In genomic region chr5:138280425-138280768, GRCm38 (mm10) we compare ENCODE assay signal across 8 mouse cellular contexts. TPM values are rescaled to one million over a fixed set of nuclear protein-coding genes. Genes with fewer than 3 reads are reported as not detected.
DNase-seq lines count a peak whose midpoint lies in the region; ATAC-seq and TF ChIP-seq lines count a peak whose summit lies in the region.

No protein-coding gene starts in this region.

- H3K27me3 ChIP-seq in cerebellum, adult 2 months (ENCODE audit: control insufficient read depth, insufficient read depth, low read length) = no peaks in the 10 kb centered on the region
- H3K27me3 ChIP-seq in lung, postnatal 0 days (replicated peaks; ENCODE audit: insufficient read depth, low read length) = no peaks in the 10 kb centered on the region
- peaks cover 4% of the 10 kb centered on the region; the same call in 1 of the 2 replicates for H3K27me3 ChIP-seq in limb, embryonic 13.5 days
- no peaks in the 10 kb centered on the region for H3K27me3 ChIP-seq in stomach, embryonic 14.5 days (ENCODE audit: control insufficient read depth, insufficient read depth, low read length)

- no peak for TF ChIP-seq POLR2A in cerebellum, adult 2 months (IDR thresholded peaks at IDR 0.05; ENCODE audit: borderline replicate concordance, insufficient read depth, low read length)

- no peaks in the 10 kb centered on the region for H3K36me3 ChIP-seq in lung, postnatal 0 days (ENCODE audit: insufficient read depth, low read length)
- H3K36me3 ChIP-seq in limb, embryonic 13.5 days = peaks cover 28% of the 10 kb centered on the region
- H3K36me3 ChIP-seq in stomach, embryonic 14.5 days (ENCODE audit: control insufficient read depth, insufficient read depth, low read length) = no peaks in the 10 kb centered on the region

- H3K9ac ChIP-seq in lung, postnatal 0 days (replicated peaks; ENCODE audit: low read depth) = no peak overlapping the region
- no peak overlapping the region for H3K9ac ChIP-seq in limb, embryonic 13.5 days
- H3K9ac ChIP-seq in stomach, embryonic 14.5 days (replicated peaks; ENCODE audit: low read depth, low read length) = no peak overlapping the region

- no peak for DNase-seq in cerebellum, adult 2 months
- DNase-seq in cerebellum, postnatal 4 days (ENCODE audit: low spot score in 2 of 2) = no peak
- DNase-seq in lung, postnatal 0 days (ENCODE audit: low spot score) = no peak
- no peak for DNase-seq in lung, postnatal 25 days (ENCODE audit: low spot score)
- DNase-seq in right cerebral cortex, adult 2 months (ENCODE audit: low spot score in 2 of 2) = no peak

- 23% methylated on average over 26 of the region's 26 CpGs for WGBS in cerebellum, adult 2 months
- WGBS in lung, postnatal 0 days = 18% methylated on average over 26 of the region's 26 CpGs
- WGBS in limb, embryonic 13.5 days = 28% methylated on average over 26 of the region's 26 CpGs
- WGBS in stomach, embryonic 14.5 days = 27% methylated on average over 26 of the region's 26 CpGs

- TF ChIP-seq EP300 in lung, postnatal 0 days (IDR thresholded peaks at IDR 0.05) = no peak

- H3K9me3 ChIP-seq in lung, postnatal 0 days (ENCODE audit: low read length) = no peaks in the 10 kb centered on the region
- H3K9me3 ChIP-seq in limb, embryonic 13.5 days = peaks cover 6% of the 10 kb centered on the region; the same call in 1 of the 2 replicates
- H3K9me3 ChIP-seq in stomach, embryonic 14.5 days (ENCODE audit: control insufficient read depth, low read depth, low read length) = peaks cover 5% of the 10 kb centered on the region; the same call in 1 of the 2 replicates

- no peak overlapping the region for H3K27ac ChIP-seq in cerebellum, adult 2 months (ENCODE audit: insufficient read depth, low read length)
- no peak overlapping the region for H3K27ac ChIP-seq in lung, postnatal 0 days (ENCODE audit: low read length)
- no peak overlapping the region for H3K27ac ChIP-seq in limb, embryonic 13.5 days
- no peak overlapping the region for H3K27ac ChIP-seq in stomach, embryonic 14.5 days (ENCODE audit: low read length)

- H3K4me3 ChIP-seq in cerebellum, adult 2 months (replicated peaks; ENCODE audit: insufficient read depth, low read depth, low read length) = peak overlapping the region; percentile 29
- H3K4me3 ChIP-seq in lung, postnatal 0 days (ENCODE audit: low read depth, low read length) = peak overlapping the region; percentile 34; the same call in 1 of the 2 replicates
- H3K4me3 ChIP-seq in limb, embryonic 13.5 days = peak overlapping the region; percentile 78
- peak overlapping the region; percentile 67 for H3K4me3 ChIP-seq in stomach, embryonic 14.5 days (ENCODE audit: low read depth, low read length)

- TF ChIP-seq CTCF in cerebellum, adult 2 months (IDR thresholded peaks at IDR 0.05; ENCODE audit: borderline replicate concordance, insufficient read depth, low read depth, low read length) = no peak
- TF ChIP-seq CTCF in lung, postnatal 0 days (IDR thresholded peaks at IDR 0.05) = no peak

- no peak for ATAC-seq in lung, postnatal 0 days
- no peak for ATAC-seq in limb, embryonic 13.5 days (ENCODE audit: low FRiP score, low read depth)
- ATAC-seq in stomach, embryonic 14.5 days (ENCODE audit: insufficient number of reproducible peaks, insufficient read depth, low FRiP score, low read depth) = no peak
- ATAC-seq in megakaryocyte progenitor cell, adult 5-6 weeks (replicated peaks; ENCODE audit: poor library complexity) = no peak

- peak overlapping the region; percentile 72 for H3K4me2 ChIP-seq in lung, postnatal 0 days (replicated peaks; ENCODE audit: low read depth, low read length)
- H3K4me2 ChIP-seq in limb, embryonic 13.5 days (replicated peaks) = peak overlapping the region; percentile 92
- peak overlapping the region; percentile 45 for H3K4me2 ChIP-seq in stomach, embryonic 14.5 days (replicated peaks; ENCODE audit: low read depth, low read length)

- no peaks in the 10 kb centered on the region for H3K4me1 ChIP-seq in cerebellum, adult 2 months (ENCODE audit: control insufficient read depth, insufficient read depth, low read length)
- no peaks in the 10 kb centered on the region for H3K4me1 ChIP-seq in lung, postnatal 0 days (ENCODE audit: insufficient read depth, low read depth, low read length)
- peaks cover 35% of the 10 kb centered on the region for H3K4me1 ChIP-seq in limb, embryonic 13.5 days
- H3K4me1 ChIP-seq in stomach, embryonic 14.5 days (ENCODE audit: control insufficient read depth, insufficient read depth, low read length) = peaks cover 13% of the 10 kb centered on the region

RNA-seq across cellular contexts. Expression of gene Stag3, which starts 0.4 kb away (rescaled TPM):
- 1.9 and 2.5 TPM in 2 replicates for polyA plus RNA-seq in cerebellum, adult 2 months (2012; rRNA removed)
- 0.20 and 0.37 TPM in 2 replicates for polyA plus RNA-seq in lung, postnatal 0 days (2015; fragmentation: Nextera tagmentation; extraction: Ambion mirVana)
- polyA plus RNA-seq in limb, embryonic 13.5 days (2015; fragmentation: Nextera tagmentation; extraction: Ambion mirVana) = 8.2 and 9.4 TPM in 2 replicates
- 4.9 and 5.0 TPM in 2 replicates for polyA plus RNA-seq in stomach, embryonic 14.5 days (2014; fragmentation: Nextera tagmentation; extraction: Ambion mirVana)
- total RNA-seq in megakaryocyte progenitor cell, adult 5-6 weeks (2015) = 15.7 and 20.2 TPM in 2 replicates
- 9.3 and 22.2 TPM in 2 replicates for total RNA-seq in megakaryocyte progenitor cell, adult 5-6 weeks (2017)

RNA-seq across cellular contexts. Expression of gene Gpc2, which starts 0.6 kb away (rescaled TPM):
- 4.6 and 4.7 TPM in 2 replicates for polyA plus RNA-seq in cerebellum, adult 2 months (2012; rRNA removed)
- polyA plus RNA-seq in lung, postnatal 0 days (2015; fragmentation: Nextera tagmentation; extraction: Ambion mirVana) = 2.0 and 2.7 TPM in 2 replicates
- 52.9 and 55.6 TPM in 2 replicates for polyA plus RNA-seq in limb, embryonic 13.5 days (2015; fragmentation: Nextera tagmentation; extraction: Ambion mirVana)
- polyA plus RNA-seq in stomach, embryonic 14.5 days (2014; fragmentation: Nextera tagmentation; extraction: Ambion mirVana) = 5.2 and 5.8 TPM in 2 replicates
- total RNA-seq in megakaryocyte progenitor cell, adult 5-6 weeks (2015) = 1.2 and 2.0 TPM in 2 replicates
- 3.2 and 3.9 TPM in 2 replicates for total RNA-seq in megakaryocyte progenitor cell, adult 5-6 weeks (2017)

RNA-seq across cellular contexts. Expression of gene Gm43720, which starts 0.6 kb away (rescaled TPM):
- polyA plus RNA-seq in cerebellum, adult 2 months (2012; rRNA removed) = 0.03 and 0.05 TPM in 2 replicates
- 0.02 and 0.11 TPM in 2 replicates for polyA plus RNA-seq in lung, postnatal 0 days (2015; fragmentation: Nextera tagmentation; extraction: Ambion mirVana)
- 0.13 and 0.29 TPM in 2 replicates for polyA plus RNA-seq in limb, embryonic 13.5 days (2015; fragmentation: Nextera tagmentation; extraction: Ambion mirVana)
- 0.22 and 0.23 TPM in 2 replicates for polyA plus RNA-seq in stomach, embryonic 14.5 days (2014; fragmentation: Nextera tagmentation; extraction: Ambion mirVana)
- not detected in 2 replicates for total RNA-seq in megakaryocyte progenitor cell, adult 5-6 weeks (2015)
- not detected in 2 replicates for total RNA-seq in megakaryocyte progenitor cell, adult 5-6 weeks (2017)

RNA-seq across cellular contexts. Expression of gene Gal3st4, which starts 7.8 kb away (rescaled TPM):
- polyA plus RNA-seq in cerebellum, adult 2 months (2012; rRNA removed) = 1.5 and 2.0 TPM in 2 replicates
- 0.84 and 1.2 TPM in 2 replicates for polyA plus RNA-seq in lung, postnatal 0 days (2015; fragmentation: Nextera tagmentation; extraction: Ambion mirVana)
- 3.3 and 4.5 TPM in 2 replicates for polyA plus RNA-seq in limb, embryonic 13.5 days (2015; fragmentation: Nextera tagmentation; extraction: Ambion mirVana)
- 2.4 and 4.4 TPM in 2 replicates for polyA plus RNA-seq in stomach, embryonic 14.5 days (2014; fragmentation: Nextera tagmentation; extraction: Ambion mirVana)
- not detected in 2 replicates for total RNA-seq in megakaryocyte progenitor cell, adult 5-6 weeks (2015)
- total RNA-seq in megakaryocyte progenitor cell, adult 5-6 weeks (2017) = 0.12 and 0.30 TPM in 2 replicates

RNA-seq across cellular contexts. Expression of gene BC037034, which starts 16.6 kb away (rescaled TPM):
- 90.1 and 92.0 TPM in 2 replicates for polyA plus RNA-seq in cerebellum, adult 2 months (2012; rRNA removed)
- 2.9 and 3.2 TPM in 2 replicates for polyA plus RNA-seq in lung, postnatal 0 days (2015; fragmentation: Nextera tagmentation; extraction: Ambion mirVana)
- 4.4 and 5.2 TPM in 2 replicates for polyA plus RNA-seq in limb, embryonic 13.5 days (2015; fragmentation: Nextera tagmentation; extraction: Ambion mirVana)
- polyA plus RNA-seq in stomach, embryonic 14.5 days (2014; fragmentation: Nextera tagmentation; extraction: Ambion mirVana) = 6.7 and 7.8 TPM in 2 replicates
- total RNA-seq in megakaryocyte progenitor cell, adult 5-6 weeks (2015) = 35.7 and 44.1 TPM in 2 replicates
- 44.1 and 46.7 TPM in 2 replicates for total RNA-seq in megakaryocyte progenitor cell, adult 5-6 weeks (2017)
